Mouse (Mus musculus) CD4-positive naive resting alpha-beta T cell, adult 76 days (primary cell): ENCODE results near the gene Ppp1r7. TPM values are rescaled to one million over a fixed set of nuclear protein-coding genes. Genes with fewer than 3 reads are reported as not detected.

ENCODE experiments used
- total RNA-seq: library from RNA; stranded (reverse); gene quantifications from one replicate; pipeline ENCODE4 v1.2.4, GENCODE M21; 2023

Gene Ppp1r7
- total RNA-seq, result 25.2 TPM

GRCm38 (mm10) chr1:93342648-93343503, at the start of gene Ppp1r7, which contains the start of gene Pask:
Gene Ppp1r7 (plus strand): TSS chr1:93342854.
Gene Pask (minus strand): TSS chr1:93343482.

DNA sequence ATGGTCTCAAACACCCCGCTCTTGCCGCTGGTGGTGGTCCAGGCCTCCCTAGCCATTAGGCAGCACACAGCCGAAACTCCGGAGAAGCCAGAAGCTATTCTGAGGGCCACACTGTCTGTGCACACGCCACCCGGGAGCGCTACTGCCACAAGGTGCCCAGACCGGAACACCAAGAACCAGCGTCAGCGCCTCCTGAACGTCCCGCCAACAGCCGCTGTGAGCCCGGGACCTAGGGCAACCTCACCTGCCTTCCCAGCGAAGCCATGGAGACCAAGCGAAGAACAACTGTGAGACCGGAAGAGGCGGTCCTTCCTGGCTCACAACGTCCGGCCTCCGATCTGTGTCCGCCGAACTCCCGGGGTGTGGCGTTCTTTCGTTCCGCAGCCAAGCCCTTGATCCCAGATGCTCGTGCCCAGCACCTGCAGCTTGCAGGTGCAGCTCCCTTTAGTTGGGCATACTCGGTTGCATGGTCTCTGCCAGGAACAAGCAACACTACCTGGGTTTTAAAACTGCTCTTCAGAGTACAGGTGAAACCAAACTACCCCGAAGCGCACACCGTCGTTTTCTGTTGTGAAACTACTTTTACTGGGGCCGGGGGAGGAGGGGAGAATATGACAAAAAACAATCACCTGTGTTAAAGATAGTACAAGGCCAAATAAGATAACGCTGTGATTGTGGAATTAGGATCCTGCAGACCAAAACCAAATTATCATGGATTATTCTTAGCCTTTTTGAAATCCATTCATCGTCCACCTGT, 36.9 kb upstream of the Ppp1r7 start, which contains the start of gene Mterf4:
Gene Mterf4 (minus strand): TSS at position 335 of the 757 bp plus-strand sequence.

DNA sequence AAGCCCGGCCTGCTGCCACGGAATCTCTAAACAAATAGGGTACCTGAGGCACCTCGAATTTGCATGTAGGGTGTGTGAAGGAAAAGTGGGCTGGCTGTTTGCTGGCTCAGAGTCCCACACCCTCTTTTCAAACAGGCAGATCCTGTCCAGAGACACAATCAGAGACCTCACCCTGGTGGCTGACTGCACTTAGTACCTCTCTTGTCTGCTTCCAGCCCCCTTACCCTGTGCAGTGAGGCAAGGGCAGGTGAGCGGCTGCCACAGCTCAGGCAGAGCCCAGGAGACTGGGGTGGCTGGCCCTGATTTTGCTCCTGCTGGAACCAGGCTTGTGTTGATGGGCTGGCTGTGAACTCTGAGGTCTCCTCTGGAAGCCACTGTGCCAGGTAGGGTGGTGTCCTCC, 31.0 kb downstream of the Ppp1r7 start, which contains the start of gene Ano7:
Gene Ano7 (plus strand): TSS at position 266 of the 400 bp plus-strand sequence.

Other genes starting within 250 kb of the Ppp1r7 start
- gene Kif1a, start 240.9 kb upstream of the Ppp1r7 start, total RNA-seq, result not detected
- not detected for gene Agxt, start 207.6 kb upstream of the Ppp1r7 start, total RNA-seq
- not detected for gene 2310007B03Rik, start 181.9 kb upstream of the Ppp1r7 start, total RNA-seq
- gene Crocc2, start 174.1 kb upstream of the Ppp1r7 start, total RNA-seq, result not detected
- gene Sned1, start 107.0 kb upstream of the Ppp1r7 start, total RNA-seq, result 1.2 TPM
- 15.4 TPM for gene Mterf4, start 36.9 kb upstream of the Ppp1r7 start, total RNA-seq
- 2.8 TPM for gene Pask, start 628 bp downstream of the Ppp1r7 start, total RNA-seq
- not detected for gene Ano7, start 31.1 kb downstream of the Ppp1r7 start, total RNA-seq
- 104 TPM for gene Hdlbp, start 136.0 kb downstream of the Ppp1r7 start, total RNA-seq
- gene Farp2, start 169.2 kb downstream of the Ppp1r7 start, total RNA-seq, result 6.3 TPM